ENCODE assay signal across 16 mouse cellular contexts in the genomic region with DNA sequence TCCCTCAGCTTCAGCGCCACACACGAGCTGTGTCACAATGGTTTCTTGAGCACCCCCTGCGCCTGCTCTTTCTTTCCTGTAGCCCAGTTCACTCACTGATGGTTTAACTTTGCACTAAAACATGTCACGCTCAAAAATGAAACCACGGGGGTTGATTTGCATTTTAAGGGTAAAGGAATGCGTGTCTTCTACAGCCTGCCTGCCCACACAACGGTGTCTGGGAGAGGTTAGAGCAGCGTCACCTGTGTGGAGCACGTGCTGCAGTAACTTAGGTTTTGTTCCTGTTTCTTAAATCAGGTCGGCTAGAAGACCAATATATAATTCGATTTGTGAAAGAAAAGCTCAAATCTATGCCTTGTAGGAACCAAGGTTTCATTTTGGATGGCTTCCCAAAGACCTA. TPM values are rescaled to one million over a fixed set of nuclear protein-coding genes. Genes with fewer than 3 reads are reported as not detected.
DNase-seq lines count a peak whose midpoint lies in the region; ATAC-seq and TF ChIP-seq lines count a peak whose summit lies in the region.
"Had no signal": no experiment of that assay in that cellular context is flagged by ENCODE, and none has a peak within 500 bp of the region (broad histone marks: within the 10 kb centered on the region; RNA-seq: fewer than 3 reads in every experiment).

No protein-coding gene starts in this region.

- TF ChIP-seq CTCF in CH12.LX (conservative IDR thresholded peaks at IDR 0.05 in 1 of 2, IDR thresholded peaks at IDR 0.05 in 1 of 2; ENCODE audit: low read depth in 2 of 2, low read length in 2 of 2) = no peak

- H3K27me3 ChIP-seq in CH12.LX (replicated peaks) = no peaks in the 10 kb centered on the region
- H3K27me3 ChIP-seq: heart, embryonic 15.5 days; liver, embryonic 13.5 days; neural tube, embryonic 15.5 days had no signal

- peak overlapping the region in 1 of 3 experiments; percentile 32 for H3K4me3 ChIP-seq in CH12.LX (replicated peaks in 1 of 3; ENCODE audit: low read depth in 2 of 3, low read length in 2 of 3, poor library complexity in 1 of 3)
- H3K4me3 ChIP-seq: heart, embryonic 15.5 days; liver, embryonic 13.5 days; neural tube, embryonic 15.5 days had no signal

- TF ChIP-seq RAD21 in CH12.LX (IDR thresholded peaks at IDR 0.05; ENCODE audit: low read depth, low read length) = no peak

- ATAC-seq in hematopoietic stem cell, adult 5-6 weeks (replicated peaks in 1 of 2; ENCODE audit: insufficient read depth in 1 of 2, low FRiP score in 2 of 2, low TSS enrichment in 1 of 2, low read depth in 1 of 2, poor library complexity in 2 of 2, severe bottlenecking in 2 of 2) = peak; percentile 36 to 50; a peak in 3 of 4 replicates
- ATAC-seq: forebrain, postnatal 0 days; hindbrain, postnatal 0 days had no signal

- H3K27ac ChIP-seq in CH12.LX (ENCODE audit: insufficient read depth, low read depth) = no peak overlapping the region
- H3K27ac ChIP-seq: heart, embryonic 15.5 days; hindbrain, postnatal 0 days; neural tube, embryonic 15.5 days had no signal

- peaks cover 5 to 13% of the 10 kb centered on the region in 2 experiments; a peak in 3 of 4 replicates for H3K4me1 ChIP-seq in CH12.LX (ENCODE audit: control insufficient read depth in 1 of 2, insufficient read depth in 2 of 2)
- H3K4me1 ChIP-seq: heart, embryonic 15.5 days; neural tube, embryonic 15.5 days had no signal

- no peaks in the 10 kb centered on the region for H3K79me2 ChIP-seq in CH12.LX (replicated peaks; ENCODE audit: control insufficient read depth, extremely low read depth, insufficient read depth, poor library complexity, severe bottlenecking)

- H3K36me3 ChIP-seq in CH12.LX (replicated peaks in 1 of 2; ENCODE audit: control insufficient read depth in 1 of 2, insufficient read depth in 1 of 2, low read length in 1 of 2) = no peaks in the 10 kb centered on the region
- H3K36me3 ChIP-seq: heart, embryonic 15.5 days; liver, embryonic 13.5 days; neural tube, embryonic 15.5 days had no signal

- TF ChIP-seq POLR2A in CH12.LX (IDR thresholded peaks at IDR 0.05; ENCODE audit: low read depth, low read length) = no peak

- in situ Hi-C loops in CH12.LX (cut with MboI; ENCODE audit: low pct_ligation_motif_present, low pct_unique_long_range_greater_than_20kb, low sequenced_read_pairs) = no loop called here

- dilution Hi-C loops in CH12.LX (cut with MboI; ENCODE audit: extremely low pct_ligation_motif_present, extremely low pct_unique_long_range_greater_than_20kb, low sequenced_read_pairs) = no loop called here

- H3K9me3 ChIP-seq in CH12.LX (replicated peaks; ENCODE audit: low read length) = no peaks in the 10 kb centered on the region
- H3K9me3 ChIP-seq: heart, embryonic 15.5 days; liver, embryonic 13.5 days; neural tube, embryonic 15.5 days had no signal

- peak; percentile 46 for DNase-seq in kidney, adult 18-20 months
- no peak for DNase-seq in kidney, postnatal 14 days
- peak; percentile 44 to 53 for DNase-seq in B cell, adult 2 months
- DNase-seq in CH12.LX (ENCODE audit: extremely low read depth) = peak; percentile 30
- DNase-seq in urinary bladder, postnatal 10 days (ENCODE audit: low spot score) = no peak
- DNase-seq in lung, postnatal 25 days (ENCODE audit: low spot score) = no peak
- DNase-seq: cerebellum, postnatal 14 days; forebrain, postnatal 0 days; gastrocnemius, postnatal 36 days; liver, embryonic 13.5 days; lung, postnatal 36 days; thymus, postnatal 4 days had no signal

- no peak overlapping the region for H3K9ac ChIP-seq in CH12.LX (ENCODE audit: insufficient read depth, low read depth)
- H3K9ac ChIP-seq: forebrain, postnatal 0 days; heart, embryonic 15.5 days; liver, embryonic 13.5 days; neural tube, embryonic 15.5 days had no signal

- peak overlapping the region; percentile 45 for H3K4me2 ChIP-seq in CH12.LX (ENCODE audit: insufficient read depth, low read depth, poor library complexity, severe bottlenecking)
- H3K4me2 ChIP-seq: heart, embryonic 15.5 days; neural tube, embryonic 15.5 days had no signal

- TF ChIP-seq EP300 in CH12.LX (IDR thresholded peaks at IDR 0.05; ENCODE audit: low read length) = no peak

TF ChIP-seq in CH12.LX, 34 proteins besides CTCF, POLR2A, EP300 and RAD21:
- no peak for TF ChIP-seq MEF2A (IDR thresholded peaks at IDR 0.05; ENCODE audit: borderline replicate concordance, low read depth, low read length)
- TF ChIP-seq JUND (conservative IDR thresholded peaks at IDR 0.05; ENCODE audit: low read depth, low read length) = no peak
- TF ChIP-seq SIN3A (IDR thresholded peaks at IDR 0.05; ENCODE audit: low read length) = no peak
- TF ChIP-seq MAX (IDR thresholded peaks at IDR 0.05; ENCODE audit: low read length) = peak; percentile 89
- TF ChIP-seq RCOR1 (conservative IDR thresholded peaks at IDR 0.05; ENCODE audit: low read depth, low read length) = no peak
- peak; percentile 94 for TF ChIP-seq BHLHE40 (IDR thresholded peaks at IDR 0.05; ENCODE audit: low read depth, low read length)
- no peak for TF ChIP-seq MAZ (IDR thresholded peaks at IDR 0.05; ENCODE audit: low read depth, low read length)
- TF ChIP-seq ETS1 (conservative IDR thresholded peaks at IDR 0.05; ENCODE audit: low read depth, low read length) = no peak
- TF ChIP-seq HCFC1 (IDR thresholded peaks at IDR 0.05; ENCODE audit: low read depth, low read length) = no peak
- no peak for TF ChIP-seq ZMIZ1 (IDR thresholded peaks at IDR 0.05; ENCODE audit: low read depth, low read length)
- TF ChIP-seq ZC3H11A (IDR thresholded peaks at IDR 0.05; ENCODE audit: low read depth, low read length) = no peak
- TF ChIP-seq JUN (IDR thresholded peaks at IDR 0.05; ENCODE audit: insufficient read depth, low read depth, low read length) = no peak
- no peak for TF ChIP-seq NELFE (IDR thresholded peaks at IDR 0.05; ENCODE audit: low read depth, low read length)
- TF ChIP-seq ZKSCAN1 (IDR thresholded peaks at IDR 0.05; ENCODE audit: borderline replicate concordance, low read depth, low read length) = no peak
- peak; percentile 35; the same call in 1 of the 2 replicates for TF ChIP-seq MYC (IDR thresholded peaks at IDR 0.05; ENCODE audit: low read depth, low read length)
- TF ChIP-seq MAFK (IDR thresholded peaks at IDR 0.05; ENCODE audit: insufficient replicate concordance, low read length) = no peak
- TF ChIP-seq CHD2 (IDR thresholded peaks at IDR 0.05; ENCODE audit: low read length) = no peak
- TF ChIP-seq TBP (conservative IDR thresholded peaks at IDR 0.05; ENCODE audit: low read depth, low read length) = no peak
- no peak for TF ChIP-seq UBTF (IDR thresholded peaks at IDR 0.05; ENCODE audit: low read depth, low read length)

RNA-seq across cellular contexts. Expression of a gene that starts 23.3 kb away (rescaled TPM):
- total RNA-seq in CH12.LX (2012; rRNA removed) = 90.1 and 100.0 TPM in 2 replicates
- 111 and 115 TPM in 2 replicates for total RNA-seq in CH12.LX (2014; rRNA removed)
- 150 TPM in 2 replicates for polyA plus RNA-seq in CH12.LX (2012; ENCODE audit: insufficient read length, low read depth)
- 141 and 167 TPM in 2 replicates for total RNA-seq in hematopoietic stem cell, adult 5-6 weeks (2017)

RNA-seq across cellular contexts. Expression of a gene that starts 55.4 kb away (rescaled TPM):
- 0.13 and 0.38 TPM in 2 replicates for total RNA-seq in CH12.LX (2012; rRNA removed)
- 0.11 and 0.24 TPM in 2 replicates for total RNA-seq in CH12.LX (2014; rRNA removed)
- polyA plus RNA-seq in CH12.LX (2012; ENCODE audit: insufficient read length, low read depth) = 0.46 and 0.51 TPM in 2 replicates
- total RNA-seq in hematopoietic stem cell, adult 5-6 weeks (2017) = 0.38 TPM in 1 of 2 replicates, not detected in the other
- total RNA-seq: gastrocnemius, postnatal 36 days had no signal

Comparison
In these comparisons a context has a peak if more than half of its experiments do, and no peak if none do; other contexts are left out.
1. DNase-seq: peak in kidney, adult 18-20 months (single experiment), B cell, adult 2 months (2 of 2) and CH12.LX (single experiment); none in kidney, postnatal 14 days (single experiment), urinary bladder, postnatal 10 days (single experiment) and lung, postnatal 25 days (single experiment).